Mouse (Mus musculus) adrenal gland, adult 18-20 months (tissue): ENCODE measurements at regions not wholly inside any gene's neighbourhood (a gene's known extent, or its start where the extent isn't known, plus 50 kb on each side); places are given as distances from the start of the nearest gene placed in this dataset.

Experiments used
- DNase-seq, 2 experiments: peaks; one replicate each; pipeline ENCODE4 v3.0.0; 2021 to 2022; ENCODE audit warnings: low spot score in 2 of 2

DNA sequence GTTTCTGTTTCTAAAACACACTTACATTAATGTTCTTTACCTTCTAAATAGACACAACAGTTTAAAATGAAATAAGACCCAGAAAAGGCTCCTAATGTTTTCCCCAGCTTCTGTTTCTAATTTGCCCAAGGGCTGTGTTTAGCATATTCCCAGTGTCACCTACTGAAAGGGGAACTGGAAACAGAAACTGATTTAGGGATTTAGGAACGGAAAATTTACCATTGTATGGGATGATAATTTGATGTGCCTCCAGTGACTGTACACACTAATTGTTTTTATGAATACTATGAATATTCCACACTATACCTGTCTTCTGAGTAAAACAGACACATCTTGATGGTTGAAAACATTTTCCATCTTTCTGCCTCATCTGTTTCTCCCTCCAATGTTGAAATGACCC, 728.0 kb upstream of the Cited2 start:
- DNase-seq = no peak

DNA sequence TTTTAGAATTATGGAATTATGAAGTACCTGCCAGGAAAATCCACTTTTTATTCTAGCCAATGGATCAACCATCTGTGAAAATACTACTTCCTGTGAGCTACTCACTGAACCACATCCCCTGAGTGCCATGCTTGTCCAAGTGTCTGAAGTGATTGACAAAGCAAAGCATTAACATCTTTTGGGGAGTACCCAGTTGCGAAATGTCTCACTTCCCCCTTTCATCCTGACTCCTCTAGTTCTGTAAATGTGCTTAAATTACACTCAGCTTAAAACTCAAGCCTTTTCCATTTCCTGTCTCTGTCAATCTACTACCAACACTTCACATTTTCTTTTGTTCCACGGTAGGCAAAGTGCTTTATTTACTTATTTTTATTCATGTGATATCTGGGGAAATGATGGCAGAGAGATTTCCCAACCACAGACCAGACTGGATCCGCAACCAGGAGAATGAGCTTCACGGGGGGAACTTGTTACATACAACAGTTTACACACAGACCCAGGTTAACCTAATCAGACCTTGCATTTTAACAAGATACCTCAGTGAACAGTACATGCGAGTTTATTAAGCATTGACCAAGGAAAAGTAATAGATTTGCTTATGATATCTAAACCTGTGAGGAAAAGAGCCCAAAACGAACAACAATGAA, 726.1 kb upstream of the Cited2 start:
- no peak for DNase-seq

DNA sequence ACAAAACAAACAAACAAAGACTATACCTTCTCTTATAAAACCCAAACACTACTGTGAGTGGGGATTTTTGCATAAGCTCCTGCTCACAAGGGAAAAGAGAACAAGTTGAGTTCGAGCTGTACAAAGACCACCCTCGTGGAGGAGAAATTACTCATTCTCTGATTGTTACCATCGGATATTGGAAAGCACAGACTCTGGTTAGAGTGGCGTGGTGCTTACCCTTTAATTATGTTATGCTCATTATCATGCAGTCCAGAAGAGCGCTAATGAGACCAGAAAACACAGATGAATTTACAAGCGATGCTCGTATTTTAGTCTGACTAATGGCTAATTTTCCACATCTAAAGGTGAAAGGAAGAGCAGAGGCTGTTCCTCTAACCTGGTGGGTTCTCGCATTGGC, 721.7 kb upstream of the Cited2 start:
- no peak for DNase-seq

DNA sequence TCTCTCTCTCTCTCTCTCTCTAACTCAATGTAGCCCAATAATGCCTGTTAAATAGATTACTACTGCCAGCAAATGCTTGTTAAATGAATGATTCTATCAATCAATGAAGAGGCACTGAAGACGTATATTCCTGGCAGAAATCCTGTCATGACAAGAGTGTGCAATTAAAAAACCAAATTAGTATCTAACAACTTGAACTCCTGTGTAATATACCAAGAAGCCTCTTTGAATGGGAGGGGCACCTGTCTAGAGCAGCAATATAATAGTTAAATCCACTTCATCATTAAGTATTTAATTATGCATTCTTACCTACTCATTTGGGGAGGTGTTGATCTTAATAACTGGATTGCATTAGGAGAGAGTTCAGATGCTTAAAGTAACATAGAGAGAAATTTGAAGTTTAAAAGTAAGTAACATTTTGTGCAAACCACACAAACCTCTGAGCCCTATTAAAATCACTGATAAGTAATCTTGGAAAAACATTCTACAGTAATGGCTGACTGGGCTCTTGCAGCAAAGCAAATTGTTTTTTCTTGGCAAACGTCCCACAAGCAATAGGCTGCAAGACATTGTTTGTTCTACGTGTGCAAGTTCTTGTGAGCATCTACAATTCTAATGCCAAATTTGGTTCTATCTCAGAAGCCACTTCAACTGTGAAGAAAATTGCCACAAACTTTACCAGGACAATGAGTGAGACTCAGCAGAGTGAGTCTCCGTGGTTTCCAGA, 719.7 kb upstream of the Cited2 start:
- no peak for DNase-seq

DNA sequence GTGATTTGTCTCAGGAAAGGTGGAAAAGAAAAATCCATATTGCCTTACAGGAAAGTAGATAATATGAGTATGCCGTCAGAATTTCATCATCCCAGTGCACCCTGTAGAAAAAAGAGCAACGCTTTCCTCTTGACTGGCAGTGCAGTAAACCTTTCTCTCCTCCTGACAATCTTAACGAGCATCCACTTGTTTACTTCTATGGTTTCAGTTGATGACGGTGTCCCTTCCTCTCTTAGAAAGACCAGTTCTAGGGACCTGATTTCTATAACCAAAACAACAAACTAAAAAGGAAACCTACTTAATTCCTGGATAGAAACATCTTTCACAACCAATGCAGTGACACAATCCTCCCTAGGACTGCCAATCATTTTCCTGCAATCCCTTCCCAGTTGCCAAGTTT, 714.3 kb upstream of the Cited2 start:
- no peak for DNase-seq

DNA sequence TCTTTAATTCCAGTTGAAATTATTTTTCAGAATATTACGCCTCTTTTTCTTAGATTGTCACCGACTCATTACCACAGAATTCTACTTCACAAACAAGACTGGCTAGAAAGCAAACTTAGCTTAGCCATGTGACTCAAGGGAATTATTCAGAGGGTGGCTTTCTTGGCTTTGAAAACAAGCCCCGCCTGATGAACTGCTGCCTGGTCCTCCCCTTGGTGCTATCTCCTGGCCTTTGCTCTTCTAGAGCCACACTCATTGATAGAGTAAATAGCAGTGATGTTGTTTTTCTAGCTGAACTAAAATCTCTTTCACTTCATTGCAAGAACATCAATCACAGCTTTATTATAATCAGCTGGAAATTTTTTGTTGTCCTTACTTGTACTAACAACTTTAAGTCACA, 713.0 kb upstream of the Cited2 start:
- DNase-seq = no peak

DNA sequence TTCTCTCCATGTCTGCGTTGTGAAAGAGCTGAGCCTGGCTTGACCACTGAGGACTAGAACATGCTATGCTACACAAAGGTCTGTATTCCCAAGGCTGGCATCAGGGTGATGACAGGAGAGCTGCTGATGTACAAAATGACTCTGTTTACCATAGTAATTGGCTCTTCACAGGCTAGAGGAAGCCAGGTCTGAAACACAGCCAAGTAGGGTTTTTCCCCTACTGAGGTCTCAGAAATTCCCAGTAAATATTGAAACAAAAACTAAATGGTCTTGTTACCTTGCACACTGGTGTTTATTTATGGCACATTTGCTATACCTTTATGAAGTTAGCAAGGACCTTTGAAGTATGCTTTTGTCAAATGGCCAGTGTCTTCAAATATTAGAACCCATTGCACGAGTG, 711.1 kb upstream of the Cited2 start:
- DNase-seq = no peak

DNA sequence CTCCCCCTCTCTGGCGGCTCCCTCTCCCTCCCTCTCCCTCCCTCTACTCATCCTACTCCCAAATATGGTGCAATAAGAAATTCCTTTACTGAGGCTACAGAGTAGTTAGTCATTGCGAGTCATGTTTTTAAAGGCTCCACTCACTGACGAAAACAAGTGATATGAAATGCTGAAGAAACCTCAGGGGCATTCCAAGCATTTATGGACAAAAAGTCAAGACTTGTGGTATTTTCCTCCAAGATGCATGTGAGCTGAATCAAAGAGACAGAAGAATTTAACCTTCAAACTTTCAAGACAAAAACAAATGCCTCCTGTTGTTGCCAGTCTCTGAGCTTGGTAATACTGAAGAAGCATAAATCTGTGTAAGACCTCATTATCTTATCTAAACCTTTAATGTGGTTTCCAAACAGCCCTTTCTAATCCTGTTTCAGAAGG, 710.5 kb upstream of the Cited2 start:
- DNase-seq = no peak

DNA sequence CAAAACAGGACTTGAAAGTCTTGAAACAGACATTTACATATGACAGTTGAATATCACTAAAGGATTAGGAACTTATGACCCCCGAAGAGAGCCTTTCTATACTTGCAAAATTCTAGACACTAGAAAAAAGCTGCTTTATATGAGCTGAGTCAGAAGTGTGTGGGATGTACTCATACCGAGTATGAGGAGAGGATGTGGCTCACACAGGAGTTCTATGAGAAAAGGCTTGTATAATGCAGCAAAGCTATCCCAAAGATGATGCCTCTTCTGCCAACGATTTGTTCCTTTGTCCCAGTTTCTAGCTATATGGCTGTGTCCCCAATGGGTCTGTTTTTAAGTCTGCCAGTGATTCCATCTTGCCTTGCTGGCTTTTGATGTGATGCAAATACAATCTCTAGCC, 708.2 kb upstream of the Cited2 start:
- no peak for DNase-seq

DNA sequence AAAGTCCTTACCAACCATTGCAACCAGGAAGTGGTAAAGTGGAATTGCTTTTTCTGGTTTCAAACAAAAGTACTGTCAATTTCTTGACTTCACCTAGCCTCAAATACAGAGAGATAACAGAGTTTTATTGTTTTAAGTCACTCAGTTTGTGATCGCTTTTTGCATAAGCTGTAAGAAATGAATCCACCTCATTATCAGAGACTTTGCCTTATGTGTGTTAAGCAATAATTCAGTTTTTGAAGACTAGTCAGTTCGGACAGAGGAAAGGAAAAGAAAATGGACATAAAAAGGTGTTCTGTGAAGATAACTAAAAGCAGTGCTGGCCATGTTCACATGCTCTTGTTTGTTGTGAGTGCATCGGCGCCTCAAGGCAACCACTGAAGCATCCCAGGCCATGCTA, 706.2 kb upstream of the Cited2 start:
- DNase-seq = no peak

DNA sequence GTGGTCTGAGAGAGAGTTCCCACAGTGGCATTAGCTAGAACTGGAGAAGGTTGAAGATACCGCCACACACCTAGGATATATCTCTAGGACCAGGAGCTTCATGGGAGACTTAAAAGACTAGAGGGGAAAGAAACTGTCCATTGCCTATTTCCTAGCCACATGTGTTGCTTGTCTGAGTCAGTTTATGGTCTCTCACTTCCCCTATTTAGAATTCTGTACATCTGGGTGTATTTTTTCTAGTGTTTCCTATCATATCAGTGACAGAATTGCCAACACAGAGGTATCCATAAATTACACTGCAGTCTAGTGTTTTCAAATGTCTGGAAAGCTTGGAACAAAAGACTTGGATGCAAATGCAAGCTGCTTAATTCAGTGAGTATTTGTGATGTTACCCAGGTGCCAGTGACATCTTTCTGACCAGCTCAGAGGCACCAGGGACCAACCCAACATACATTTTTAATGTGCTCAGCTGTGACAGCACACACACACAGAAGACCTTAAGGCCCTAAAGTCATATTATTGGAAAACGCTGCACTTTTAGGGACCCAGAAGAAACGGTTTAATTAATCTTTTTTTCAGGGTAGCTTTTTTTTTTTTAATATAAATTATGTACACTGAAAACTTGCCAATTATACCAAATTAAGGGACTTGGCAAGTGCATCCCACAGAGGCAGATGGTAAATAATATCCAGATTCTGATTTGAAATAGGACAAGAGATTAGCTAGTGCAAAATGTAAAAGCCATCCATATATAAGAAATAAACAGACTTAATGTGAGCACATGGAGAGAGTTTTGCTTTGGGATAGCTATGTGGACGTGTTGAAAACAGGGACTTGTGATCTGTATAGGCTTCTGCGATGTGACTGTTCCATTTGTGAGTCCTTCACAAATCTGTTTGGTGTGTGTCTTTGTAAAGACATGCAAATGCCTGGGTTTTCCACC, 700.5 kb upstream of the Cited2 start:
- DNase-seq = no peak

DNA sequence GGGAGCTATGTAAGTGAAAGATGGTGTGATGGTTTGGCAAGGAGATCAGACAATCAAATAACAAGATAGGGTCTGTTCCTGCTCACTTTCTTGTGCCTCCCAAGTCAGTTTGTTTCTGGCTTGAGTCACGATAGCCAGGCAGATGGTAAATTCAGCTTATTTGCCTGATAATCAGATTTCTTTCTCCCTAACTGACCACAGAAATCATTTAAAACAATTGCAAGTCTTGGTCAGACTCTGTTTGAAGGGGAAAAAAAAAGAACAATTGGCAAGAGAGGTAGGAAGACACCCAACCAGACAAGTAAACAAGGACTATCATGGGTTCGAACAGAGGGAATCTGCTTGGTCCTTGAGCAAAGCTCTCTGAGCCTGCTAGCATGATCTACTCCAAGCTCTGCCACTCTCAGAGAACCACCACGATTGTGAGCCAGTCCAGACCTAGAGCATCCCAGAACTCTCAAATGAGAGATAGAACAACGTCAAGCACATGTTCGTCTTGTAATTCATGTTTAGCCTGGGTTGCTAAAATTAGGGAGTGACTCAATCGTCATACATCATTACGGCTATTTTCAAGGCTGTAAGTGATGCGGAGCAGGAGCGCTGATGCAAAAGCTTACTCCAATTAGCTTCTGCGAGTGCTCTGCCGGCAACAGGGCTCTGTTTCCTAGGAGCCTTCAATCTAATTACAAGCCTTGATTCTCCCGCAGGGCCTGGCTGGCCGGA, 699.3 kb upstream of the Cited2 start:
- DNase-seq = peak in 1 of 2 experiments; percentile 35

DNA sequence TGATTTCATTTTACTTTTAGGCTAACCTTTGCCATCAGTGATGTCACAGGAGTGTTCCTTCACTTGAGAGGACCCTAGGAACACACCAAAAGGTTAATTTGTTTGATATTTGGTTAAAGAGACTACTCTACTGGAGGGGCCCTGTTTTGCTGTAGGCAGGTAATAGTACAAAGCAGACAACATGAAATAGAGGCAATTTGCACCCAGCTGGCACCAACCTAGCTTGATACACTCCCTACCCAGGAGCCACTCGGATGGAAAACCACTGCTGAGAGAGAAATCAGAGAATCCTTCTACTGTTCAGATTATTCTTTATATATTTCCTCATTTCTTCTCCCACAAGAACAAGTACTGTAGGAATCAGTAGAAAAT, 698.7 kb upstream of the Cited2 start:
- no peak for DNase-seq

DNA sequence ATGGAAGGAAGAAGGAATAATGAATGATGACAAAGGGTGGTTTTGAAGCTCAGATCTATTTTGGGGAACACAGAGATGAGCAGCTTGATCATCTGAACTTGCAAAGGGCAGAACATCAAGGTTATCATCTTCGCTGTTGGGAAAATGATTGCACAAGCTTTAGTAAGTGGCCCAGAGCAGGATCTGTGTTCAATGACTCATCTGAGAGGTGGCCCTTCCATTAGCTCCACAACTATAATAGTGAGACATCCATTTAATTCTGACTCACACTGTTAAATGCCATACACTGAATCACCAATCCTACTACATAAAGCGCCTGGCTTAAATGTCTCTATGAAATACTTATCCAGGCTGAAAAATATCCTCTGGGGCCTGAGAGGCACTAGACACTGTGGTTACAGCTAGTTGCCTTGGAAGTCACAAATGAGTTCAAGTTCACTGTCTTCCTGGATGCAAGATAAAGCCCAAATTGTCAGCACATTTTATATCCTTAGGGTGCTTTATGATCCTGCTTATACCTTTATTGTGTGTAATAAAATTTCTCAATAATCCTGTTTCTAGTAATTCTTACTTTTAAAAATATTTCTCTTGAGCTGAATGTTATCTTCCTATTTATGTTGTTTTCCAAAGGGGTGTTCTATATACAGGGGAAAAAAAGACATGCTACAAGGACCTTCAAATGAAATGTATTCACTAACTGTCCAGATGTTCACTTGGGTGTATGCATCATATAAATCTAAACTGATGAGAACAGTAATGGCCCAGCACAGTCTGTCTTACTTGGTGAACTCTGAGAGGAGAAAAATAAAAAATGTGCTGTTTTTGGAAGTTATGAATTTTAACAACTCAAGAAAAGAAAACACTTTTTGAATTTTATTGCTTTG, 687.9 kb upstream of the Cited2 start:
- no peak for DNase-seq

DNA sequence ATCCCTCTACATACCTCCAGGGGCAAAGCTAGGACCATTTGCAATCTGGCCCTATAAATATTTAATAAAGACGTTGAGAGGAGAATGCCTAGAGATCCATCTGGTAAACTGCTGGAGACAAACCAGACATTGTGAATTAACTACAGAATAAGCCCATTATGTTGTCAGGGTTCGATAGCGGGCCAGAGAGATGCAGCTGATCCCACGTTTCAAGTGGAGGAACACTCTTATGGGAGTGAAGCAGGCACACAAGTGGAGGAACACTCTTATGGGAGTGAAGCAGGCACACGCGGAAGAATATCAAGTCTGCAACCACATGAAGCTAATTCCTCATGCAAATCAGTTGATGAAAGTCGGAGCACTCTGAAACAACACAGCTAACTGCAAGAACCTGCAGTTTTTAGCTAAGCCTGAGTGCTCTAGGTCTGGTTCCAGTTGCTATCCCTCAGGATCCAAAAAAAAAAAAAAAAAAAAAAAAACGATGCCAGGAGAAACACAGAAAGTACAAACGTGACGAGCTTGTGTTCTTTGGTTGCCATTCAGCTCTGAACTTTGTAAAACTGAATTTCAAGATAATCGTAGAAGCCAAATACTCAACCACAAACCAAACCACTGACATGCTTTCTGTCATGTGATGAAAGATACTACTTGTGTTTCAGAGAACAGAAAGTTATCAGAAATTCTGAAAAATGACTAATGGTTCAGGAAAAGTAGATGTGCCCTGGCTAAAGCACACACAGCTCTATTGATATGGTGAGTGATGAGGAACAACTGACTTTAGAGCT, 684.6 kb upstream of the Cited2 start:
- no peak for DNase-seq

DNA sequence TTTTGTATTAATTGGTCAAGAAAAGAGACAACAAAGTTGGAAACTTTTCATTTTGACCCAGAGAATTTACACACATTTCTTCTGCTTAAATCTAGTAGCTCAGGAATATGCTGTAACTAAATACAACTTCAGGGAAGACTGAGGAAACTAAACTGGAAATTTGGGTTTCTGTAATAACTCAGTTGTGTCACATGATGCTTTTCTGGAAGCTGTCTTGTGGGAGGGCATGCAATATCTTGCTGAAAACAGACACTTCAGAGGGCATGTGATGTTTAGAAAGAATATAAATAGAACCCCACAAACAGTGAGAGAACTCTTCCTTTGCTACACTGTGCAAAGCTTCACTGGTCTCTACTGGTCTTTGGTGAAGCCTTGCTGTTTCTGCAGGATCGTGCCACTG, 680.9 kb upstream of the Cited2 start:
- DNase-seq = no peak

DNA sequence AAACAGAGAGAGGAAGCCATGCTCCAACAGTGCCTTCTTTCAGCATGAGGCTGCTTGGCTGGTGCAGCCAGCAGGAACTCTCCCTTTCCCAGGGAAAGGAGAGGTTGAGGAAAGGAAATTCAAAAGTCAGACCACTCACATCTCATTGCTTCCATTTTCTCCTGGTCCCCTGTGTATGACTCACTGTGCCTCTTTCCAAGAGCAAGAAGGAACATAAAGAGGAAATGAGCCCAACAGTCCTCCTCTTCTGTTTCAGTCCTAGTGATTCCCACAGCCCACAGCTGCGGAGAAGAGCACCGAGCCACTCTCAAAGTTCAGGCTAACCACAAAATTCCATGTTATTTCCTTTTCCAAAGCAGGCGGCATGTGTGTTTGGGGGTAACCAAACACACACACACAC, 680.0 kb upstream of the Cited2 start:
- no peak for DNase-seq

DNA sequence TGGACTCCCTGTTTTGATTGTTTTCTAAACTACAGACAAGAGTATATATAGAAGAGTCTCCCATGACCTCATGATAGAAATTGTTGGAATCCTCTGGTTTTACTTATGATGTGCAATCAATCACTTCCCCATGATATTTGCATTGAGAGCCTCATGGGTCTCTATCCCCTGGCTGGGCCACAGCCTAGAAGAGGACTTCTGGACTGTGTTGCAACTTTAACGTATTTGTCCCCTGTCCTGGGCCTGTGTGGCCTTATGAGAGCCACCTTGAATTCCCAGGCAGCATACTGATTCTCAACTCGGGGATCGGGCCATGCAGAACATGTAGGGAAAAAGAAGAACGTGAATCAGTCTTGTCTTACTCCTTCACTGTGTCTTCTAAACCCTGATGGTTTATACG, 676.3 kb upstream of the Cited2 start:
- no peak for DNase-seq

DNA sequence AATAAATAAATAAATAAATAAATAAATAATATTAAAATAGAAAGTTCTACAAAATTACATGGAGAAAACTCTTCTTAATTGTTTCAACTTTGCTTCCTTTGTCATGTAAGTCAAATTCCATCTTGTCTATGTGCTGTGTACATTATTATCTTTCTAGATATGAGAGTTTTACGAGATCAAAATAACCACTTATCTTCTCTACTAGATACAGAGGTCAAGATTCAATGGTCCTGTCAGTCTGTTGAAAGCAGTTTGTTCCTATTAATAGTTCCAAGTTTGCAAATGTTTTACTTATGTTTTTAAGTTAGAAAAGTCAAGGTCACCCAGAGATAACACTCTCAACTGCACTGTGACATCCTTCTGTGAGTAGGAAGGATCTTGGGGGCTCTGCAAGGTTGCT, 650.1 kb upstream of the Cited2 start:
- no peak for DNase-seq

DNA sequence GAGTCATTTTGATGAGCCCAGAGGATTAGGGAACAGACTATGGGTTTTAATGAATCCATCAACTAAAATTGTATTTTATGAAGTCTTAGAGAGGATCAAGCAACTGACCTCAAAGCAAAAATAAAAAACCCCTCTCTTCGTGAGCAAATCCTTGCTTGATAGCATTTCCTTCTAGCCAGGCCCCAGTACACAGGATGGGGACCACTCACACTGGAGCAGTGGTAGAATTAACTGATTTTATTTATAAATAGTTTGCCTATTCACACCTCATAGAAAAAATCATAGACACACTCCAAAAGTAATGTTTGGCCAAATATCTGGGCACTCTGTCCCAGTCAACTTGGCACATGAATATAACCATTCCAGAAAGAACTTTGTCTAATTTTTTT, 649.0 kb upstream of the Cited2 start:
- no peak for DNase-seq
